Mouse (Mus musculus) ES-E14 (cell line): ENCODE data around the gene Cep70.

ENCODE experiments used
- CHD2 ChIP-seq: IDR thresholded peaks from 2 replicates; pipeline ENCODE4 v1.6.1; 2014; ENCODE audit warnings: mild to moderate bottlenecking, low read depth, low read length, inconsistent platforms
- MAFK ChIP-seq: IDR thresholded peaks from 2 replicates; pipeline ENCODE4 v1.6.1; 2014; ENCODE audit warnings: mild to moderate bottlenecking, low read depth, low read length, inconsistent platforms; ENCODE audit not compliant: insufficient read depth
- ZC3H11A ChIP-seq: IDR thresholded peaks from 2 replicates; pipeline ENCODE4 v1.6.1; 2012; ENCODE audit warnings: low read depth, mild to moderate bottlenecking, inconsistent platforms, low read length, borderline replicate concordance
- ZNF384 ChIP-seq: IDR thresholded peaks from 2 replicates; pipeline ENCODE4 v1.6.1; 2012; ENCODE audit warnings: low read depth, low read length, inconsistent platforms

DNA sequence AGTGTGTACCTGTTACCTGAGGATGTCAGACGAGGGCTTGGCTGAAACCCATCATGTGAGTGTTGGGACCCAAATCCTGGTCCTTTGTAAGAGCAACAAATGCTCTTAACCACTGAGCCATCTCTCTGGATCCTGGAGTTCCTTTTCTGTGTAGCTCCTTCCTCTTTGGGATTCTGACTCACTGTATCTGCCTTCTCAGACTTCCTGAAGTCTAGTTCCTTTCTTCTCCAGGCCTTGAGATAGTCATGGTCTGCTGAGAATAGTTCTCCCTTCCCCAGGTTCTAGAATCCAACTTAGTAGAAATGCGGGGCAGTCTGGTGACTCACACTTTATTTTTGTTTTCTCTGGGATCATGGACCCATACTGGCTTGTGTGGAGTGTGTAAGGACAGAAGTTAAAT lies 30.5 kb upstream of the Cep70 start:
- TF ChIP-seq CHD2 = no peak
- no peak for TF ChIP-seq ZNF384
- no peak for TF ChIP-seq ZC3H11A
- TF ChIP-seq MAFK = no peak
